Mouse (Mus musculus) neural tube, embryonic 13.5 days (tissue): ENCODE results near the gene Plcb3. TPM values are rescaled to one million over a fixed set of nuclear protein-coding genes. Genes with fewer than 3 reads are reported as not detected.

Source experiments
- ATAC-seq: fragments of 200-750 bp; cut with Nextera tagmentation; 2 replicates; pipeline ENCODE4 v1.8.0; 2017; ENCODE audit warnings: low read depth, mild to moderate bottlenecking, moderate TSS enrichment, moderate library complexity
- H3K27ac ChIP-seq: fragments of 300-500 bp; sonication (generic); replicated peaks from 2 replicates; pipeline ENCODE4 v1.5.1; 2015; ENCODE audit warnings: moderate library complexity, mild to moderate bottlenecking, inconsistent platforms
- H3K27me3 ChIP-seq: fragments of 300-500 bp; sonication (generic); 2 replicates; pipeline ENCODE4 v1.6.1; 2015; ENCODE audit warnings: mild to moderate bottlenecking, inconsistent platforms
- H3K36me3 ChIP-seq: fragments of 300-500 bp; sonication (generic); 2 replicates; pipeline ENCODE4 v1.6.1; 2015; ENCODE audit warnings: mild to moderate bottlenecking, inconsistent platforms
- H3K4me1 ChIP-seq: fragments of 300-500 bp; sonication (generic); replicated peaks from 2 replicates; pipeline ENCODE4 v1.6.1; 2015; ENCODE audit warnings: inconsistent platforms
- H3K4me2 ChIP-seq: fragments of 300-500 bp; sonication (generic); 2 replicates; pipeline ENCODE4 v1.6.1; 2015; ENCODE audit warnings: inconsistent platforms, mild to moderate bottlenecking, moderate library complexity
- H3K4me3 ChIP-seq: fragments of 300-500 bp; sonication (generic); 2 replicates; pipeline ENCODE4 v1.5.1; 2015; ENCODE audit warnings: mild to moderate bottlenecking, inconsistent platforms
- H3K9ac ChIP-seq: fragments of 300-500 bp; sonication (generic); 2 replicates; pipeline ENCODE4 v1.6.1; 2015; ENCODE audit warnings: moderate library complexity, mild to moderate bottlenecking, inconsistent platforms
- H3K9me3 ChIP-seq: fragments of 300-500 bp; sonication (generic); 2 replicates; pipeline ENCODE4 v1.6.1; 2016; ENCODE audit warnings: inconsistent platforms
- WGBS: fragments of 180-500 bp; shearing (Covaris S2); methylation state at CpG from one replicate; pipeline ENCODE4 v1.1.7; 2015; 5-methylcytosine and 5-hydroxymethylcytosine counted together
- polyA plus RNA-seq: library from polyadenylated mRNA; unstranded; fragments of >200 nt; fragmentation: Nextera tagmentation; extraction: Ambion mirVana; gene quantifications from 2 replicates; pipeline ENCODE4 v1.2.1, GENCODE M21; 2015

Gene Plcb3
- polyA plus RNA-seq, 1 experiment from 2014 or later: 27.3 TPM

DNA sequence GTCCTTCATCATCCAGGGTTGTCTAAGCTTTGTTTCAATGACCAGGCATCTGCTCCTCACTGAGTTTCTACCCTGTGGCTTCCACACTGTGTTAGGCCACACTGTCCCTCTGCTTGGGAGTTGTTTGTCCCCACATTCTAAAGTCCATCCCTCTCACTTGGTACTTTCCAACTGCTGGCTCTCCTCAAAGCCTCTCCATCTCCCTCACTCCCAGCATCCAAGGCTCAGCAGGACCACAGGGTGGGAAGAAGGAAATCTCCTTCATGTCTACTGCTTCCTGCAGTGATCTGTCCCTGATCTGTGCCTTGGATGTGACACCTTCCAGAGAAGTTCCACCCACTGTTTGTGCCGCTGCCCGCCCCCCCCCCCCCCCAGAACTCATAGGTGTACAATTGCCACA is 45.3 kb downstream of the Plcb3 start:
- no peaks in the 10 kb centered on the region for H3K9me3 ChIP-seq
- no peak overlapping the region for H3K4me2 ChIP-seq
- no peak overlapping the region for H3K9ac ChIP-seq
- 0% methylated on average over 2 of the region's 2 CpGs for WGBS
- no peak overlapping the region for H3K4me3 ChIP-seq
- H3K4me1 ChIP-seq: peaks cover 25% of the 10 kb centered on the region
- no peak for ATAC-seq
- peaks cover 95% of the 10 kb centered on the region for H3K27me3 ChIP-seq
- H3K36me3 ChIP-seq: no peaks in the 10 kb centered on the region
- no peak overlapping the region for H3K27ac ChIP-seq

DNA sequence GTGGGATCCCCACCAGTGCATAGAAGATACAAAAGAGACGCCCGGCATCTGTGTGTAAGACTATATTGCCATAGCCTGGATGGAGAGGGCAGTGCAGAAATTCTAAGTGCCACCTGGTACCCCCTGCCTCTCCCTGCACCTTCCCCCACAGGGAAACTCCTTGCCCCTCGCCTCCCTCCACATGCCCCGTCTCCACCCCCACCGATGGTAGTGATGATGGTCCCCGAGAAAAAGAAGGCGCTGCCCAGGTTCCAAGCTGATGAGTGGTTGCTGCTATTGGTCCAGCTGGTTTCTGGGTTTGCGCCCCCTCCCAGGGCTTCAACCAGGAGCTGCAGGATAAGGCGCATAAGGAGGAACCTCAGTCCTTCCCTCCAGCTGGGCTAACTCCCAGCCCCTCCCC is 48.2 kb downstream of the Plcb3 start:
- no peak for ATAC-seq
- H3K9me3 ChIP-seq: no peaks in the 10 kb centered on the region
- H3K27me3 ChIP-seq: peaks cover 95% of the 10 kb centered on the region
- H3K4me1 ChIP-seq: peaks cover 25% of the 10 kb centered on the region
- no peak overlapping the region for H3K4me3 ChIP-seq
- H3K27ac ChIP-seq: no peak overlapping the region
- 10% methylated on average over 9 of the region's 9 CpGs for WGBS
- H3K9ac ChIP-seq: 0 out of 2 replicates have a peak overlapping the region, but pooled peaks have one; percentile 26
- no peak overlapping the region for H3K4me2 ChIP-seq
- H3K36me3 ChIP-seq: no peaks in the 10 kb centered on the region

GRCm38 (mm10) chr19:6926559-6927255 is 49.6 kb downstream of the Plcb3 start:
- peaks cover 28% of the 10 kb centered on the region for H3K4me1 ChIP-seq
- 14% methylated on average over 26 of the region's 26 CpGs for WGBS
- ATAC-seq: no peak
- peak overlapping the region; percentile 14; the same call in 1 of the 2 replicates for H3K4me3 ChIP-seq
- no peaks in the 10 kb centered on the region for H3K9me3 ChIP-seq
- H3K36me3 ChIP-seq: no peaks in the 10 kb centered on the region
- no peak overlapping the region for H3K9ac ChIP-seq
- peaks cover 88% of the 10 kb centered on the region for H3K27me3 ChIP-seq
- H3K4me2 ChIP-seq: peak overlapping the region; percentile 43
- H3K27ac ChIP-seq: no peak overlapping the region

DNA sequence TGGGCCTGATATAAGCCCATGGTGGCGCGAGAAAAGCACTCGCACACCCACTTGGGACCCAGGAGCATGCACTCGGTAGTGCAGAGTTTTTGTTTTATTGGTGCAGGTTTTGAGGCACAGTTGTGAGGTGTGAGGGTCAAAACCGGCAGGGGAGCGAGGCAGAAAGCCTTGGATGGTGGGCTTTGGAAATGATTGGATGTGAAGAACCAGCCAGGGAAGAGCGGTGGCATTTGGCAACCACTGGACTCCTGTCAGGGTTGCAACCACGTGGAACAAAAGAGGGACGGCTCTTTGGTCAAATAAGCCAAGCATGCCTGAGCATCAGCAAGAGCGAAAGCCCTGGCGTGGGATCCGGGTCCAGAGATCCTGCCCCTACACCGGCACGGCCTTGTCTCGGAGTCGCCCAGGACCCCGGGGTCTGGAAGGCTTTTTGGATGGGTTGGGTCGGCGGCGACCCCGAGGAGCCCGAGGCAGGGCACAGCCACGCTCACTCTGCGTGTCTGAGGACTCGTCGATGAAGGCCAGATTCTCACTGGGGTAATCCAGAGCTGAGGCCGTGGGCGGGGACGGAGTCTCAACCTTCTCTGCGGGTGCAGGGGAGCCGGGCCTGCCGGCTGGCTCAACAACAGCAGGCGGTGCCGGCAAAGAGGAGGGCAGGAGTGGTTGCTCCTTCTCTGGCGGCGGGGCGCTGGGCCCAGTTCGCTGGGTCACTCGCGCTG is 50.5 kb downstream of the Plcb3 start:
- peak overlapping the region; percentile 24 for H3K4me3 ChIP-seq
- ATAC-seq: no peak
- 0 out of 2 replicates have a peak overlapping the region, but pooled peaks have one; percentile 31 for H3K9ac ChIP-seq
- no peaks in the 10 kb centered on the region for H3K36me3 ChIP-seq
- peaks cover 32% of the 10 kb centered on the region for H3K4me1 ChIP-seq
- peaks cover 79% of the 10 kb centered on the region for H3K27me3 ChIP-seq
- WGBS: 6% methylated on average over 40 of the region's 40 CpGs
- peak overlapping the region; percentile 34 for H3K4me2 ChIP-seq
- no peaks in the 10 kb centered on the region for H3K9me3 ChIP-seq
- no peak overlapping the region for H3K27ac ChIP-seq

DNA sequence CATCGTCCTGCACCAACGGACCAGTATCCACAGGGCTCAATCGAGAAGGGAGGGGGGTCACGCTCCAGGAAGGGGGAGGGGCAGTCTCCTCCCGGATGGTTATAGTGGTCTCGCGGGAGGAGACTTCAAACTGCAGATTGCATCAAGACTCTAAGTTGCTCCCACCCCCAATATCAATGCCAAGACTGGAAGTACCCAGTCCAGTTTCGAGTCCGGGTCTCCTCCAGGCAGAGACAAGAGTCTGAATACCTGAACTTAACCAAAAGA is 51.0 kb downstream of the Plcb3 start, which contains the start of gene Catsperz:
Catsperz (minus strand) TSS at position 74 of the 267 bp plus-strand sequence.
- peak within 1 kb of the TSS; percentile 34 for H3K4me2 ChIP-seq
- no peak within 1 kb of the TSS for H3K27ac ChIP-seq
- H3K36me3 ChIP-seq: no peaks in the 10 kb centered on the region
- H3K9ac ChIP-seq: peak within 1 kb of the TSS; percentile 31; the same call in 1 of the 2 replicates
- peaks cover 75% of the 10 kb centered on the region for H3K27me3 ChIP-seq
- ATAC-seq: no peak
- WGBS: 2% methylated on average over 9 of the region's 9 CpGs
- H3K9me3 ChIP-seq: no peaks in the 10 kb centered on the region
- peaks cover 37% of the 10 kb centered on the region for H3K4me1 ChIP-seq
- peak within 1 kb of the TSS; percentile 24 for H3K4me3 ChIP-seq

GRCm38 (mm10) chr19:6924461-6925306 is 51.6 kb downstream of the Plcb3 start:
- 2% methylated on average over 39 of the region's 39 CpGs for WGBS
- peak overlapping the region; percentile 31; the same call in 1 of the 2 replicates for H3K9ac ChIP-seq
- peaks cover 70% of the 10 kb centered on the region for H3K27me3 ChIP-seq
- H3K27ac ChIP-seq: no peak overlapping the region
- peak overlapping the region; percentile 34 for H3K4me2 ChIP-seq
- H3K4me3 ChIP-seq: peak overlapping the region; percentile 24
- ATAC-seq: no peak
- no peaks in the 10 kb centered on the region for H3K9me3 ChIP-seq
- peaks cover 43% of the 10 kb centered on the region for H3K4me1 ChIP-seq
- no peaks in the 10 kb centered on the region for H3K36me3 ChIP-seq

GRCm38 (mm10) chr19:6922901-6923735 is 53.2 kb downstream of the Plcb3 start:
- Histone ChIP-seq H3K4me3 (peak overlapping the region; percentile 75; the same call in 1 of the 2 replicates), H3K27ac (no peak overlapping the region), H3K36me3 (no peaks in the 10 kb centered on the region), H3K9me3 (no peaks in the 10 kb centered on the region), H3K27me3 (peaks cover 57% of the 10 kb centered on the region), H3K4me1 (peaks cover 47% of the 10 kb centered on the region), H3K4me2 (peak overlapping the region; percentile 97), H3K9ac (no peak overlapping the region)
- ATAC-seq: no peak
- WGBS: 70% methylated on average over 6 of the region's 6 CpGs

DNA sequence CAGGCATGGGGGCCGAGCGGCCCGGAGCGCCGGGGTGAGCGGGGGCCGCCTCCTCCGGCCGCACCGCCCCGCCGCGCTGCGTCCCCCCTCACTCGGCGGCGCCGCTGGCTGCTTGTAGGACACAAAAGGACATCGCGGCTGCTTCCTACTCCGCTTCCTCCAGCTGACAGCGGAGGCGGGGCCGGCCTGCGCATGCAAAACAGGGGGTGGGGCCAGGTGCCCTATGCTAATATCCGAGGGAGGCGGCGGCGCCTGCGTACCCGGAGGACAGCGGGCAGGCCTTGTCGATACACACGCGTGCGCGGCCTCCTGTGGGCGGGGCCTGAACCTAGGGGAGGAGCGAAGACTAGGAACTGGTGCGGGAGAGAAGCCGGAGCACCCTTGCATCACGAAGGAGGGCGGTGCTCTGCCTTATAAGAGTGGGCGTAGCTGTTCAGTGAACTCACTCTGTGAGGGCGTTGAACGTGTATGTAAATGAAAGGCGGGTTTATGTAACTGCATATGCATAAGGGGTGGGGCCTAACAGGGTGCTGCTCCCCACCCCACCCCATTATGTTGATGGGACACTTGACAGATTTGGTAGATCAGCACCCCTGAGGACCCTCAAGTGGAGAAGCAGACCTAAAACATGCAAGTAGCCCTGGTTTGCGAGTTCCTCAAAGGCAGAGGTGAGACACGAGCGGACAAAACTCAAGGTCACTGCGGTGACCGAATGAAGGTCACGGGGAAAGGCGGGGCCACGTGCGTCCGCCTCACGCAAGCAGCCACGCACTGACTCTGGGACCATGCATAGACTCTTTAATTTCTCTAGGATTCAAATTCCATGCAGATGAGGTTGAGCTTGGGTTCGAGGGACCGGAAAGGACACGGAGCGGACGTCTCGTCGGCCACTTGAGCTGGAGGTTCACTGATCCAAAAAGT is 54.4 kb downstream of the Plcb3 start, which contains the start of gene Esrra:
Esrra (minus strand) TSS at position 167 of the 921 bp plus-strand sequence.
- Histone ChIP-seq H3K4me3 (peak within 1 kb of the TSS; percentile 75), H3K4me2 (peak within 1 kb of the TSS; percentile 97), H3K36me3 (no peaks in the 10 kb centered on the region), H3K27me3 (peaks cover 45% of the 10 kb centered on the region), H3K9me3 (no peaks in the 10 kb centered on the region), H3K9ac (peak within 1 kb of the TSS; percentile 91), H3K27ac (peak within 1 kb of the TSS; percentile 92), H3K4me1 (peaks cover 43% of the 10 kb centered on the region)
- peak; percentile 94 for ATAC-seq
- WGBS: under 1% methylated on average over 66 of the region's 66 CpGs

GRCm38 (mm10) chr19:6920741-6921636 is 55.3 kb downstream of the Plcb3 start:
- H3K27ac ChIP-seq: peak overlapping the region; percentile 92
- H3K9me3 ChIP-seq: no peaks in the 10 kb centered on the region
- peaks cover 36% of the 10 kb centered on the region for H3K27me3 ChIP-seq
- H3K36me3 ChIP-seq: no peaks in the 10 kb centered on the region
- H3K9ac ChIP-seq: peak overlapping the region; percentile 91
- H3K4me1 ChIP-seq: peaks cover 38% of the 10 kb centered on the region
- WGBS: 2% methylated on average over 48 of the region's 48 CpGs
- ATAC-seq: peak; percentile 41
- peak overlapping the region; percentile 97 for H3K4me2 ChIP-seq
- peak overlapping the region; percentile 75 for H3K4me3 ChIP-seq
